Mouse (Mus musculus) brown adipose tissue, adult 24 weeks (tissue): Measurements from ENCODE around the gene Sema5b. TPM values are rescaled to one million over a fixed set of nuclear protein-coding genes. Genes with fewer than 3 reads are reported as not detected.

Experiments
- H3K27ac ChIP-seq: fragments of 200-500 bp; replicated peaks from 2 replicates; pipeline ENCODE4 v1.5.1; 2012; ENCODE audit warnings: low read depth, mild to moderate bottlenecking, low read length
- H3K4me1 ChIP-seq: fragments of 200-500 bp; 2 replicates; pipeline ENCODE4 v1.6.1; 2012; ENCODE audit warnings: low read length, mixed read lengths; ENCODE audit not compliant: control insufficient read depth, insufficient read depth, insufficient read length
- H3K4me3 ChIP-seq: fragments of 200-500 bp; 2 replicates; pipeline ENCODE4 v1.5.1; 2012; ENCODE audit warnings: low read depth, mild to moderate bottlenecking, low read length, moderate library complexity; ENCODE audit not compliant: insufficient read depth
- polyA plus RNA-seq: library from polyadenylated mRNA; stranded (reverse); fragments of >200 nt; gene quantifications from 2 replicates; pipeline ENCODE4 v1.2.4, GENCODE M21; 2012; ENCODE audit not compliant: missing spikeins, insufficient read depth, insufficient read length

The Sema5b gene
- polyA plus RNA-seq = not detected in 2 replicates

GRCm38 (mm10) chr16:35541117-35541641 lies at the start of gene Sema5b:
TSS of gene Sema5b (plus strand) at chr16:35541145.
- Histone ChIP-seq H3K27ac (no peak within 1 kb of the TSS), H3K4me1 (no peaks in the 10 kb centered on the region), H3K4me3 (peak within 1 kb of the TSS; percentile 59)

GRCm38 (mm10) chr16:35500342-35500741 lies 40.6 kb upstream of the Sema5b start:
- Histone ChIP-seq H3K4me1 (no peaks in the 10 kb centered on the region; the same call in 1 of the 2 replicates), H3K27ac (no peak overlapping the region), H3K4me3 (no peak overlapping the region)

- H3K27ac ChIP-seq = 0 out of 2 replicates have a peak overlapping the region, but pooled peaks have one; percentile 5
- H3K4me3 ChIP-seq = no peak overlapping the region
- H3K4me1 ChIP-seq = no peaks in the 10 kb centered on the region; the same call in 1 of the 2 replicates
These were observed 39.7 kb upstream of the Sema5b start for GRCm38 (mm10) chr16:35501106-35501760.

GRCm38 (mm10) chr16:35502456-35502855 lies 38.5 kb upstream of the Sema5b start:
- no peak overlapping the region for H3K4me3 ChIP-seq
- no peaks in the 10 kb centered on the region; the same call in 1 of the 2 replicates for H3K4me1 ChIP-seq

GRCm38 (mm10) chr16:35504266-35504665 lies 36.7 kb upstream of the Sema5b start:
- Histone ChIP-seq H3K27ac (no peak overlapping the region), H3K4me1 (no peaks in the 10 kb centered on the region; the same call in 1 of the 2 replicates), H3K4me3 (no peak overlapping the region)

More at GRCm38 (mm10) chr16:35502456-35502855, 38.5 kb upstream of the Sema5b start:
- no peak overlapping the region for H3K27ac ChIP-seq

- no peaks in the 10 kb centered on the region; the same call in 1 of the 2 replicates for H3K4me1 ChIP-seq
These were observed 35.2 kb upstream of the Sema5b start for GRCm38 (mm10) chr16:35505786-35506185.

GRCm38 (mm10) chr16:35508581-35508980 lies 32.4 kb upstream of the Sema5b start:
- H3K4me3 ChIP-seq = no peak overlapping the region
- no peak overlapping the region for H3K27ac ChIP-seq
- H3K4me1 ChIP-seq = no peaks in the 10 kb centered on the region

More at GRCm38 (mm10) chr16:35505786-35506185, 35.2 kb upstream of the Sema5b start:
- no peak overlapping the region for H3K4me3 ChIP-seq
- no peak overlapping the region for H3K27ac ChIP-seq

- Histone ChIP-seq H3K4me1 (no peaks in the 10 kb centered on the region), H3K4me3 (no peak overlapping the region), H3K27ac (no peak overlapping the region)
These were observed 31.4 kb upstream of the Sema5b start for GRCm38 (mm10) chr16:35509331-35510070.

- Histone ChIP-seq H3K4me1 (no peaks in the 10 kb centered on the region), H3K27ac (no peak overlapping the region)
These were observed 24.9 kb upstream of the Sema5b start for GRCm38 (mm10) chr16:35515977-35516612.

GRCm38 (mm10) chr16:35517976-35518951 lies 22.7 kb upstream of the Sema5b start:
- Histone ChIP-seq H3K4me3 (no peak overlapping the region), H3K27ac (no peak overlapping the region), H3K4me1 (no peaks in the 10 kb centered on the region)

More at GRCm38 (mm10) chr16:35515977-35516612, 24.9 kb upstream of the Sema5b start:
- no peak overlapping the region for H3K4me3 ChIP-seq

GRCm38 (mm10) chr16:35519245-35519644 lies 21.7 kb upstream of the Sema5b start:
- Histone ChIP-seq H3K4me1 (no peaks in the 10 kb centered on the region), H3K27ac (no peak overlapping the region), H3K4me3 (no peak overlapping the region)

GRCm38 (mm10) chr16:35524200-35524599 lies 16.7 kb upstream of the Sema5b start:
- Histone ChIP-seq H3K27ac (no peak overlapping the region), H3K4me1 (no peaks in the 10 kb centered on the region), H3K4me3 (no peak overlapping the region)

- H3K4me1 ChIP-seq = no peaks in the 10 kb centered on the region
- no peak overlapping the region for H3K27ac ChIP-seq
- no peak overlapping the region for H3K4me3 ChIP-seq
These were observed 6.3 kb upstream of the Sema5b start for GRCm38 (mm10) chr16:35534630-35535029.

- H3K27ac ChIP-seq = no peak overlapping the region
- no peaks in the 10 kb centered on the region for H3K4me1 ChIP-seq
- no peak overlapping the region for H3K4me3 ChIP-seq
These were observed 3.3 kb upstream of the Sema5b start for GRCm38 (mm10) chr16:35537651-35538050.
